Mouse (Mus musculus): ENCODE data around the gene Arrdc4. TPM values are rescaled to one million over a fixed set of nuclear protein-coding genes. Genes with fewer than 3 reads are reported as not detected.

Gene Arrdc4
- polyA plus RNA-seq, 1 experiment from 2014 or later, result 21.3 TPM

- H3K4me3 ChIP-seq, result no peak overlapping the region
- no peak for DNase-seq (ENCODE audit: low spot score)
- H3K27me3 ChIP-seq (ENCODE audit: insufficient read depth, poor library complexity, severe bottlenecking), result no peaks in the 10 kb centered on the region
- H3K9me3 ChIP-seq, result no peaks in the 10 kb centered on the region
- WGBS, result 90% methylated on average over 3 of the region's 3 CpGs
- peaks cover 4% of the 10 kb centered on the region; the same call in 1 of the 2 replicates for H3K4me1 ChIP-seq (replicated peaks)
- H3K36me3 ChIP-seq, result no peaks in the 10 kb centered on the region
- H3K27ac ChIP-seq, result no peak overlapping the region
Measured at GRCm38 (mm10) chr7:68697313-68697712, 51.7 kb downstream of the Arrdc4 start.

- Histone ChIP-seq H3K36me3 (no peaks in the 10 kb centered on the region), H3K9me3 (no peaks in the 10 kb centered on the region), H3K27ac (no peak overlapping the region), H3K4me1 (replicated peaks) (peaks cover 4% of the 10 kb centered on the region; the same call in 1 of the 2 replicates), H3K4me3 (no peak overlapping the region), H3K27me3 (ENCODE audit: insufficient read depth, poor library complexity, severe bottlenecking) (no peaks in the 10 kb centered on the region)
- WGBS, result 82% methylated on average over 6 of the region's 6 CpGs
- no peak for DNase-seq (ENCODE audit: low spot score)
Measured at GRCm38 (mm10) chr7:68696908-68697307, 52.1 kb downstream of the Arrdc4 start.

GRCm38 (mm10) chr7:68696446-68696845, 52.6 kb downstream of the Arrdc4 start:
- Histone ChIP-seq H3K4me3 (no peak overlapping the region), H3K27ac (no peak overlapping the region), H3K27me3 (ENCODE audit: insufficient read depth, poor library complexity, severe bottlenecking) (no peaks in the 10 kb centered on the region), H3K9me3 (no peaks in the 10 kb centered on the region), H3K4me1 (replicated peaks) (peaks cover 4% of the 10 kb centered on the region; the same call in 1 of the 2 replicates), H3K36me3 (no peaks in the 10 kb centered on the region)
- WGBS, result 91% methylated on average over 5 of the region's 5 CpGs
- DNase-seq (ENCODE audit: low spot score), result no peak

GRCm38 (mm10) chr7:68692731-68693130, 56.3 kb downstream of the Arrdc4 start:
- peaks cover 4% of the 10 kb centered on the region; the same call in 1 of the 2 replicates for H3K4me1 ChIP-seq (replicated peaks)

GRCm38 (mm10) chr7:68691454-68691853, 57.6 kb downstream of the Arrdc4 start:
- no peak overlapping the region for H3K4me3 ChIP-seq
- no peak overlapping the region for H3K27ac ChIP-seq
- no peak for DNase-seq (ENCODE audit: low spot score)
- no peaks in the 10 kb centered on the region for H3K9me3 ChIP-seq
- H3K4me1 ChIP-seq (replicated peaks), result peaks cover 4% of the 10 kb centered on the region; the same call in 1 of the 2 replicates
- H3K36me3 ChIP-seq, result no peaks in the 10 kb centered on the region
- 96% methylated on average over 1 of the region's 1 CpGs for WGBS
- no peaks in the 10 kb centered on the region for H3K27me3 ChIP-seq (ENCODE audit: insufficient read depth, poor library complexity, severe bottlenecking)

More at GRCm38 (mm10) chr7:68692731-68693130, 56.3 kb downstream of the Arrdc4 start:
- Histone ChIP-seq H3K36me3 (no peaks in the 10 kb centered on the region), H3K27ac (no peak overlapping the region), H3K4me3 (no peak overlapping the region), H3K9me3 (no peaks in the 10 kb centered on the region), H3K27me3 (ENCODE audit: insufficient read depth, poor library complexity, severe bottlenecking) (no peaks in the 10 kb centered on the region)
- WGBS, result 57% methylated on average over 4 of the region's 4 CpGs
- no peak for DNase-seq (ENCODE audit: low spot score)

- Histone ChIP-seq H3K27me3 (ENCODE audit: insufficient read depth, poor library complexity, severe bottlenecking) (no peaks in the 10 kb centered on the region), H3K27ac (no peak overlapping the region), H3K4me3 (no peak overlapping the region), H3K36me3 (no peaks in the 10 kb centered on the region), H3K9me3 (no peaks in the 10 kb centered on the region), H3K4me1 (replicated peaks) (0 out of 2 replicates have a peak, but pooled peaks cover 7% of the 10 kb centered on the region)
- 72% methylated on average over 4 of the region's 4 CpGs for WGBS
- no peak for DNase-seq (ENCODE audit: low spot score)
Measured at GRCm38 (mm10) chr7:68687140-68687611, 61.9 kb downstream of the Arrdc4 start.

Data from hindbrain, embryonic 10.5 days (tissue).